Mouse (Mus musculus) Muller cell, postnatal 12 days (primary cell): ENCODE measurements around the gene Anapc11.

Experiments used
- DNase-seq: peaks from one replicate; pipeline ENCODE4 v3.0.0-alpha.2; 2015; ENCODE audit errors: inconsistent ontology term

The Anapc11 gene

GRCm38 (mm10) chr11:120627468-120628300 is 29.5 kb downstream of the Anapc11 start:
- no peak for DNase-seq

- DNase-seq, result no peak
Observed at GRCm38 (mm10) chr11:120628601-120629340, 30.6 kb downstream of the Anapc11 start.

GRCm38 (mm10) chr11:120629341-120629730 is 31.1 kb downstream of the Anapc11 start:
- DNase-seq, result no peak

GRCm38 (mm10) chr11:120629911-120630310 is 31.7 kb downstream of the Anapc11 start:
- DNase-seq, result peak; percentile 46

- peak; percentile 82 for DNase-seq
Observed at GRCm38 (mm10) chr11:120630401-120630871, 32.2 kb downstream of the Anapc11 start.

- no peak for DNase-seq
Observed at GRCm38 (mm10) chr11:120630881-120631725, 32.9 kb downstream of the Anapc11 start.

- DNase-seq, result no peak
Observed at GRCm38 (mm10) chr11:120631726-120632448, 33.7 kb downstream of the Anapc11 start.

GRCm38 (mm10) chr11:120632559-120633519 is 34.6 kb downstream of the Anapc11 start:
- DNase-seq, result peak; percentile 88

- peak; percentile 95 for DNase-seq
Observed at GRCm38 (mm10) chr11:120633520-120634343, 35.5 kb downstream of the Anapc11 start, which contains the start of gene Mafg. Gene Mafg, minus strand, starts transcription at chr11:120633600.

GRCm38 (mm10) chr11:120634810-120635209 is 36.6 kb downstream of the Anapc11 start:
- DNase-seq, result no peak

- DNase-seq, result no peak
Observed at GRCm38 (mm10) chr11:120641255-120641654, 43.0 kb downstream of the Anapc11 start.

GRCm38 (mm10) chr11:120641869-120642268 is 43.6 kb downstream of the Anapc11 start:
- no peak for DNase-seq

- DNase-seq, result no peak
Observed at GRCm38 (mm10) chr11:120642939-120643600, 44.8 kb downstream of the Anapc11 start.

GRCm38 (mm10) chr11:120643601-120643987 is 45.4 kb downstream of the Anapc11 start, which contains the start of gene Pycr1:
Gene Pycr1, minus strand, starts transcription at chr11:120643769.
- peak; percentile 96 for DNase-seq

- no peak for DNase-seq
Observed at GRCm38 (mm10) chr11:120647047-120647830, 49.0 kb downstream of the Anapc11 start.

- peak; percentile 24 for DNase-seq
Observed at GRCm38 (mm10) chr11:120648001-120648476, 49.8 kb downstream of the Anapc11 start, which contains the start of gene Myadml2. Gene Myadml2, minus strand, starts transcription at chr11:120648158.

GRCm38 (mm10) chr11:120651872-120652271 is 53.7 kb downstream of the Anapc11 start:
- no peak for DNase-seq
